Mouse (Mus musculus) thymus, adult 2 months (tissue): Measurements from ENCODE around the gene Fkbp14.

Source experiments
- CTCF ChIP-seq: fragments of 200-500 bp; IDR thresholded peaks from 2 replicates; pipeline ENCODE4 v1.5.1; 2012; ENCODE audit warnings: mild to moderate bottlenecking, control low read depth, low read length, moderate library complexity, borderline replicate concordance; ENCODE audit not compliant: control insufficient read depth, poor library complexity, insufficient read depth; ENCODE audit errors: extremely low read depth
- POLR2A ChIP-seq: fragments of 200-500 bp; IDR thresholded peaks from 2 replicates; pipeline ENCODE4 v1.6.1; 2012; ENCODE audit warnings: mild to moderate bottlenecking, low read length, control low read depth, moderate library complexity; ENCODE audit not compliant: control insufficient read depth, poor library complexity, insufficient read depth; ENCODE audit errors: extremely low read depth

GRCm38 (mm10) chr6:54600681-54601347 lies 3.7 kb upstream of the Fkbp14 start:
- no peak for TF ChIP-seq CTCF
- TF ChIP-seq POLR2A: no peak
